Mouse (Mus musculus) urinary bladder, adult 2 months (tissue): Measurements from ENCODE around the gene Bend5. TPM values are rescaled to one million over a fixed set of nuclear protein-coding genes. Genes with fewer than 3 reads are reported as not detected.

ENCODE experiments used
- DNase-seq: peaks from one replicate; pipeline ENCODE4 v3.0.0; 2022; ENCODE audit warnings: low spot score
- polyA plus RNA-seq: library from polyadenylated mRNA; depleted of rRNA; stranded (reverse); fragments of >200 nt; gene quantifications from 2 replicates; pipeline ENCODE4 v1.2.3, GENCODE M21; 2012; rRNA removed

Bend5 gene
- 16.5 and 16.8 TPM in 2 replicates for polyA plus RNA-seq

DNA sequence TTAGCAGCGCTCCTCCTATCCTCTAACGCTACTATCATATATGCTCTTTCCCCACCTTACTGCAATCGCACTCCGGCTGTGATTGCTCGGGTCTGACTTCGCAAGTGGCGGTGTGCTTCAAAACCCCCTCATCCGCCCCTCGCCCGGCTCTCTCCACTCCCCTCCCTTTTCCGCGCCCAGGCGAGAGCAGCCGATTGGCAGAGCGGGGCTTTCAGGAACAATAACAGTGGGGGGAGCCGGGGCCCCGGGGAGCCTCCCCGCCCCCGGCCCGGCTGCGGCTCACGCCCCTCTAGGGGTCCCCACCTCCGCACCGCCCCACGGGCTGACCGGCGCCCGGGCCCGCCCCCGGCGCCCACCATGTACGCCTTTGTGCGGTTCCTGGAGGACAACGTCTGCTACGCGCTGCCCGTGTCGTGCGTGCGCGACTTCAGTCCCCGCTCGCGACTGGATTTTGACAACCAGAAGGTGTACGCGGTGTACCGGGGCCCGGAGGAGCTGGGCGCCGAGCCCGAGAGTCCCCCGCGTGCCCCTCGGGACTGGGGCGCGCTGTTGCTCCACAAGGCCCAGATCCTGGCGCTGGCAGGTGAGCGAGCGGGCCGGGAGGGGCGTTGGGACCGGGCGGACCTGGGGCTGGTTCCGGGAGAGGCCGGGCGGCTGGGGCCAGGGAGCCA, at the start of gene Bend5:
Gene Bend5, plus strand, starts transcription at position 189 of the 671 bp plus-strand sequence.
- peak; percentile 57 for DNase-seq

DNA sequence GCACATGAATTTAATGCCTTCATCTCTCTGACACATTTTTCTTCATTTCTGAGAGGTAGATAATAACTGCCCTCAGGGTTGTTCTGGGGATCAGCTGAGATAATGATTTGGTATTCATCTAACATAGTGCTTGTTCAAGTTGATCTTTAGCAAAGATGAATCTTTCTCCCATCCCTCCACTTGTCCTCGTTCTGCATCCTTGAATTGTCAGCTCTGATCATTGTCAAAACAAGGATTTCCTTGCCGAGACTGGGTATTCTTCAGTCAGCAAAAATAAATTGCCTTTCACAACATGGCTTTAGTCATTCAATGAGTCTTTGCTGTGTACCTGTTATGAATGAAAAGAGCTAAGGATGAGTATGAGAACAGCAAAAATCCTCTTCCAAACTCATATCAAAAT, 47.0 kb upstream of the Bend5 start:
- no peak for DNase-seq

DNA sequence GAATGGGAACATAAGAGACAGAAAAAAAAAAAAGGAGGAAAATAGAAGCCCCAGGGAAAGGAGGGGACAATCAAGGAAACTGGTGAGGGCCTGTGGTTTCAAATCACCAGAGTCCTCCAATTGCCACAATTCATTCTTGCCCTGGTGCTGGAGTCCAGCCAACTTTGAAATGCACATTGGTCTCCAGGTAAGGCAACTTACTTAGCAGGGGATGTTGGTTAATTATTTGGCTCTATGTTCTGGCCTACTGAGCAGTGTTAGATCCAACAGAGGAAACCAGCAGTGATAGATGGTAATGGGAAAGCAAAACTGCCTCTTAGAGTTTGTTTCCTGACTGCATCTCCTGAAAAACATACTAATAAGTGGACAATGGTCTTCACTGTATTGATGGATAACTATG, 37.6 kb upstream of the Bend5 start:
- DNase-seq: no peak

DNA sequence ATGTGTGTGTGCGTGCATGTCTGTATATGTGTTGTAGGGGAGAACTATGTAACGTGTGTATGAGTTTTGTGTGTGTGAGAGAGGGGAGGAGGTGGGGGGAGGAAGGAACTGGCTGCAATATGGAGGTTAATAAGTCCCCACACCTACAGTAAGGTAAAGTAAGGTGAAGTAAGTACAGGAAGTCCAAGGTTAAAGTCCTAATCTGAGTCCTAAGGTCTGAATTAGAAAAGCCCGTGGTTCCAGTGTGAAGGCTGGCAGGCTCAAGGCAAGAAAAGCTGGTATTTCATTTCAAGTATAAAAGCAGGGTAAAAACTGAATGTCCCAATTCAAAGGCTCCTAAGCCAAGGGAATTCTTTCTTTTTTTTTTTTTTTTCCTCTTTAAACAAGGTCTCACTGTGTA, 36.7 kb upstream of the Bend5 start:
- DNase-seq: no peak

DNA sequence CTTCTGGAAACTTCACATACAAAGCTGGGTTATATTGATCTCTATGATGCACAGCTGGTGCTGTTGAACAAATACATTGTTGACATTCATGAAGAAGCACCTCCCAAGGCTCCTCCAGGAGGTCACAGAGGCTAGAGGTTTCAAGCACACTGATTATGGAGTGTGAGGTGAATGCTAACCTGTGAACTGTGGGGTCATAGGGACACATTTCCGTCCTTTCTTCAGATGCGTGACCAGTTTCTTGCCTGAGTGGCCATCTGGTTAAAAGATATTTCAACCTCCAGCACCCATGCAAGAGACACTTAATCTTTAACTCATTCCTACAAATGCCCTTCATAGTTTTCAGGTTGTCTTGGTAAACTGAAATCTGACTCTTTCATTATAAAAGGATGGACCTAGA, 31.7 kb upstream of the Bend5 start:
- no peak for DNase-seq

DNA sequence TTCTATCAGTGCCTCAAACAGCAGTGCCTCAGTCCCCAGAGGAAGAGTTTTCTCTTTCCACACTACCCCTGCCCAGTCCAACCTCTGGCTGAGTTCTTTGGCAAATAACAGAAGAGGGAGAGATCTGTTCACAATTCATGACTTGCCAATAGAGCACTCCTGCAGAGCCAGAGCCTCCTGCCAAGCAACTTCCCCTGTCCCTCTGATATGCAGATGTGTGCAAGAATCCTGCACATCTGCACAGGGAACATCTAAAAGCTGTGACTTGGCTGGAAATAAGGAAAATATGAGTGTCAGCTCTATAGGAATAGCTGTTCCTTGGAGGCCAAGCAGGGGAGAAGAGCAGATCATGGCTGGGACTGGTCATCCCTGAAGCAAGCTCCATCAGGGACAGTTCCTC, 24.1 kb upstream of the Bend5 start:
- no peak for DNase-seq

DNA sequence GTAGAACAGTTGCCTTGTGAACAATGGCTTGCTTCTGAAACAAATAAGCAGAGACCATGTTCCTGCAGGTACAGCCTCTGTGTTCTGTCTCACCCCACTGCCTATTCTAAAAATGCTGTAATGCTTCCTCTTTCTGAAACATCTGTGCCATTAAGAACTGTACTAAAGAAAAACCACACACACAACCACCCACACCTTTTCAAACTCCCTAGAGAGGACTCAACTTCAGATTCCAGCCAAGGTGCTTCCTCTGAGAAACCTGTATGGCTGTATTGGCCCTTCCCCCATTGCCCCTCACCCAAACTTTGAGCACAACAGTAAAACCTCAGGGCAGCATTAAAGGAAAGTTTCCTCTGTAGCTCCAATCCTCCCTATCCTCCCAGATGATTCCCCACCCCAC, 15.0 kb upstream of the Bend5 start:
- DNase-seq: no peak

DNA sequence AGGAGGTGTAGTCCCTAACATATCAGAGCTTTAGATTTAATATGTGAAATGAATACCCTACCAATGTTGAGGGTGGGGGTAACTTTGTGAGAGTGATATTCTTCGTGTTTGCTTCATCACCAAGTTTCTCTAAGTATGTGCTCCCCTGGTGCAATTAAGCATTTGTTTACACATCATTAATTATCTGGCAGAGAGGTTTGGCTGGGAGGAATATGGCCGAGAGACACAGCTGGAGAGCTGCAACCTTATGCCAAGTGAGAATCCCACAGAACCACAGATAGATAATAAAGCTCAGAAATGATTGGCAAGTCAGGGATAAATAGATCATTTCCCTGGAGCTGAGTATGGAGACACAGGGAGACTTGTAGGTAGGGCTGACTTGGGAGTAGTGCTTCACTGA, 14.1 kb upstream of the Bend5 start:
- no peak for DNase-seq

DNA sequence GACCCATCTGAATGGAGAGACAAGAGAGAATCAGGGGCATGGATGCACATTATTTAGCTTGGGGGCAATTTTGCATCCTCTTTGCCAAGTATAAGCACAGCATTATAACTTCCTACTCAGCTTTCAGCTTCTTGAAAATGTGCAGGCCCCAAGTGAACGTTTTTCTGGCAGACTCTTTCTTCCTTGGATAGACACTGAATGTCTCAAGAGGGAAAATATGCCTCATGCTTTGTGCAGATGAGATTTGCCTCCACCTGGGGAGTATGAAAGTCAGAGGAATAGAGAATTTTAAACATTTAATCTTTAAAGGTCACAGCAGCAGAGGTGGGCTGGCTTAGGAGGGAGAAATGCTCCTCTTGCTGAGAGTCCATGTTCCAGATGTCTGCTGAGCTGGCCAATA, 11.6 kb upstream of the Bend5 start:
- DNase-seq: no peak

DNA sequence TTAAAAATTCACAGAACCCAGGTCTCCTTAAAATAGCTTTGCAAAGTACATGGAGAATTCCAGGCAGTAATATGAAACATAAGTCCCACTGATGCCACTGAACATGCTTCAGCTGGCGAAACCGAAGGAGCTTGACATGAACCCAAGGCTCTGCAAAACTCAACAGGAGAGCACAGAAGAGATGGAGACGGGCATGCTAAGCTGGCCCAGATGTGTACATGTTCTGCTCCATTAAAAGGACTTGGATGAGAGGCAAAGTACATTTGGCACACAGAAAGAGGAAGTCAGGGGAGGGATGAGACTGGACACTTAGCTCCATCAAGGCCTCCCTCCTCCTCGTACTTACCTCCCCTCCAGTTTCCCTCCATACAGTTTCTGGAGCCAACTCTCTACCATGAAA, 4.1 kb upstream of the Bend5 start:
- DNase-seq: no peak

DNA sequence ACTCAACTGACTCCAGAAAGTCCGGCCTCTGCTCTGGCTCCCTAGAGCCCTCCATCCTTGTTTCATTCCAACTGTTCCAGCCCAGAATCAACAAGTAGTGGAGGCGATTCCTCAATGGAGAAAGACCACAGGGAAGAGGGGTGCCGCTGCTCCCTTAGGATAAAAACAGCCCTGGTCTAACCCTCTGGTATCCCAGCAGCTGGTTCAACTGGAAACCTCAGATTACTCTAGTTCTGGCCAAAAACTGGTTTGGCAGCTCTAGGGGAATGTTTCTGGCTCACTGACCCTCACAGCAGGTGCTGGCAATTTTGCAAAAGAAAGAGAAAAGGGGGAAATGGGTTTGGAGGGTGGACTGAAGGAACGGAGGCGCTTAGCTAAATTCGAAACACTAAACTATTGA, 407 bp upstream of the Bend5 start:
- DNase-seq: no peak

DNA sequence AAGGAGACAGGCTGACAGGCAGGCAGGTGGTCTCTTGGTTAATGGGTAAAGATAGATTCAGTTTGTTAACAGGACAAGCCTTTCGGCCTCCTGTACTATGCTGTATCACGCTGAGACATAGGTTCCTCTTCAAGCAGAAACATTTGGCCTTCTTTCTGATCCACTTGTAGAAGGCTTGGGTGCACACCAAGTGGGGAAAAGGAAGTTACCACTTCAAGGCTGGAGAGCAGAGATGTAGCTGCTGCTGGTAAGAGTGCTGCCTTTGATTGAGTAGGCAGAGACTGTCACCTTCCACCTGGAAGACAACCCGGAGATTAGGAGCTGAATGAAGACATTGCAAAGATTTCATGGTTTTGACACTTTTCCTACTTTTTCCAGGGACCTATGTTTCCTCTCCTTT, 1.3 kb downstream of the Bend5 start:
- no peak for DNase-seq

DNA sequence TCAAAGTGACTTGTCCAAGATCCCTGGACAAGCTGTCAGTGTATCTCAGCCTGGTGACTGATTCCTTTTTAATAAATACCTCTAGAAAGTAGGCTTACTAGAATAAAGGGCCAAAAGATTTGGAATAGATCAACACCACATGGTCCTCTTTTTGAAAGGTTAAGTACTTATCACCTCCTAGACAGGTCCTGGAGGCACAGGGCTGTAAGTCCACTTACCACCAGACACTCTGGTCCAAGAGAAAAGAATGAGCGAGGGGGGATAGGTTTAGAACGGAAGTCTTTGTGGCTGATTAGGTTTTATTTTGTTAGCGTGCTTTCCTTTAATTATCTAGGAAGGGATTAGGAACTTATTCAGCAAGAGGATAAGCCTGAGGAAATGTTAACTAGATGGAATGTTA, 1.7 kb downstream of the Bend5 start:
- DNase-seq: no peak

DNA sequence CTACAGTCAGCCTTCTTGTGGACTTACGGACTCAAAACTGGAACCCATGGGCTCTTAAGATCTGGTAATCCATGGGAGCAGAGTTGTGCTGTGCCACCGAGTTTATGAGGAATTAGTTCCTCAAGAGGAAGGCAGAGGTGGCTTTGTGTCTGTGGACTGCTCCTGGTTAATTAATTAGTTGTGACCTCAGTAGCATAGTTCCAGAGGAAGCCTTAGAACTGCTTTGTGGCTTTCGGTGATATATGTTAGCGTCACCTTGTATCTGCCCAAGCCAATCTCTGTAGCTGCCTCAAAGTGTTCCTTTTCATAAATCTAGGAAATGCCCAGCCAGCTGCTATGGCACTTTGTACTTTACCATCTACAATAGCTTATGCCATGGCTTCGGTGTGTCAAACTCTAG, 2.9 kb downstream of the Bend5 start:
- DNase-seq: no peak

DNA sequence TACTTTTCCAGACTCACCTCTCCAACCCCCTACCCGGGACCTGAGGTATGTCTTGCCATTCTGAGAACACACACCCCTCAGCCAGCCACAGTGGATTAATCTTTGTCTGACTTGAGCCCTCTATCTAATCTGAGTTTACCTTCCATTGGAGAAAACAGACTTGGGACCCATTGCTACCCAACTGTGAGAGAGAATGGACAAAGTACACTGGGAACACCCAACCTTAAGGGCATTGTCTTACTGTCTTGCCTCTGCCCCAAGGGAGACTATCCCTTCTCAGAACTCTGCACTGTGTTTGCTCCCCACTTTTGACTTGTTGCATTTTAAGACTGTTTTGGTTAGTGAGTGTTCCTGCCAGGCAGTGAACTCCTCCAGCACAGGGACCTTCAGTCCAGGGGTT, 4.7 kb downstream of the Bend5 start:
- no peak for DNase-seq

DNA sequence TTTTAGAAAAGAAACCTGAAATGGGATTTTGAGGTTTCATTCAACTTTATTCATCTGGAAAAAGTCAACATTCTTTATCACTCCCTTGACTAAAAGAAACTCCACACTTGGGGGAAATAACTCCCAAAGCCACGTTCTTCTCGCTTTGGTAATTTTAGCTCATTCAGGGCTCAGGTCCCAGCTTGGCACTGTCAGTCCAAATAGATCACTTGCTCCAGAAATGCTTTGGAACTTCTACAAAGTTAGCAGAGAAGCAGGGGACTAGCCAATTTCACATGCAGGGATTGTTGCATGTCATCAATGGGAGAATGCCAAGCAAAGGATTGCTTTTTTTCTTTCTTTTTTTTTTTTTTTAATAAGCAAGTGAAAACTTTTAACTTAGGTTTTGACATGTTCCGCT, 5.2 kb downstream of the Bend5 start:
- DNase-seq: no peak

DNA sequence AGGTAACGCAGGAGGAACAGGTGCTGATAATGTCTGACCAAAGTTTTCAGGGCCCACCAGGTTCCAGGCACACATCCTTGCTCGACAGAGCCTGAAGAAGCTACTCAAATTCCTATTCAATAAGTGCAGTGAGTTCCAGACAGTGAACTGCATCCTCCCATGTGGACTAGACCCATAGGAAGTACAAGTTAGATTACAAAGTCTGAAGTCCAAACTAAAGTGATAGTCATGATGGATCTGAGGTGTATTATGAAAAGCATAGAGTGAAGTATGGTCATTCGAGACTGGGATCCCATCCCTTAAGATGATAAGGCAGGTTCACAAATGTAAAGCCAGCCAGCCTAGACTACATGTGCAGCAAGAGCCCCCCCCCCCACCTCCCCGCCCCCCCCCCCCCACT, 6.1 kb downstream of the Bend5 start:
- no peak for DNase-seq

DNA sequence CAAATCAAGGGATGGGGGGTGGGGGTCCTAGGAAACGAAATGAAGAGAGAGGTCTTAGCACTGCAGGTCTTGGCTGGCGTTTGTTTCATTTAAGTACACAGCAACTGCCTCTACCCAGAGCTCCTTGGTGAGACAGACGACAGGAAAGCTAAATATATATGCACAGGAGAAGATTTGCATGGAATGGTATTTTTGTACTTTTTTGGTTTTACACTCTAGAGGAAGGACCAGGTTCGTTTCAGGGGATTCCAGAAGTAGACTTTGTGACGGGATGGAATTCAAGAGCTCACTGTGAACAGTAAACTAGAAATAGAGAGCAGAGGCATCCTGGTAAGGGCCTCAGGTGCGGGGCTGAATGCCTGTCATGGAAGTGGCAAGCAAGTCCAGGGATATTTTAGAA, 7.0 kb downstream of the Bend5 start:
- no peak for DNase-seq

DNA sequence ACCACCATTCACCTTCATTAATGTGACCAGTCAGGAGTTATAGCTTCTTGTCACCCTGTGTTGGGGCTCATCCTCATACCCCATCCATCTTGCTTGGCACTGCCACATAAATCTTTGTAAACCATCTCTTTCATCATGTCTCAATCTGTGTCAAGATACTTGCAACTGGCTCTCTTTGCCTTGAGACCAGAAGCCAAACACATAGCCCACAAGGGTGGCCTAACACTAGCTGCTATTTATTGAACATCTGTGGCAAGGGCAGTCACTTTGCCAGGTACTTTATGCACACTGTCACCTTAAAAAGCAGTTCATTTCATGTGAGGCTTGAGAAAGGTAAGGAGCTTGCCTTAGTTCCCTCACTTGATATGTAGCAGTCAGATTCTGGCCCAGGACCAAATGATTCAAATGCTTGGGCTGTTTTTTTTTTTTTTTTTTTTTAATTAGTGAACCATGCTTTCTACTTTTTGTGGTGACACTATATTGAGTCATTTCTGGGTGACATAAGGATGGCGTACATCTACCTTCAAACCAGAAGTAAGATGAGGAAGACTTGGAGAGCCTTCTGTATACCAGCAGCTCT, 9.7 kb downstream of the Bend5 start:
- no peak for DNase-seq

DNA sequence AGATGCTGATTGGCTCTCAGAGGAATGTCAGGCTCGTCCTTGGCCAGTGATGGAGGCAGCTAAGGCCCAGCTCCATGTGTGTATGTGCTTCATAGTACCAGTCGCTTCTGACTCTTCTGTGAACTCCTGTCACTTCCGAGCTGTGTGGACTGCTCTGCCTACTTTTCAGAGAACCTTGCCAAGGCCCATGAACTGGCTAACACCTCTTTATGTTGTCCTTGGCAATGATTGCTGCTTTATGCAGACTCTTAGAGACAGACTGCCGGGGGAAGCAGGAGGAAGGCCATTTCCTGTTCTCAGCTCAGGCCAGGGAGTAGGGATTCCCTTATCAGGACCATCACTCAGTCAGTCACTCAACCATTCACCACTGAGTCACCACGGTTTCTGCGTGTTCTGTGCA, 10.4 kb downstream of the Bend5 start:
- DNase-seq: no peak

DNA sequence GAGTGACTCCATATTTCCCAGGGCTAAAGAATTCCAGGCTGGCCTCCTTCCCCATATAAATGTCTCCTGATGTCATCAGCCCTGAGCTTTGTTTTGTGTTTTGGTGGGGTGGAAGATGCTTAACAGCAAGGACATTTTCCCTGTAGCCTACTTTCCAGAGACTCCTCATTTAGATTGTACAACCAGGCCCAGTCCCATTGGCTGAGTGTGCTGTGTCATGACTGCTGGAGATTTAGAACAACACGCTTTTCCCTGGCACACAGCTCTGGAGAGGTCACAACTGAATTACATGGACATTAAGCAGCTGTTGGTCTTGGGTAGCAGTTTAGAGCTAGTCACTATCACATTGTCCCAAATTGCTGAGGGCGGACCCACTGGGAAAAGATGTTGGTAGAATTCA, 16.4 kb downstream of the Bend5 start:
- DNase-seq: no peak

DNA sequence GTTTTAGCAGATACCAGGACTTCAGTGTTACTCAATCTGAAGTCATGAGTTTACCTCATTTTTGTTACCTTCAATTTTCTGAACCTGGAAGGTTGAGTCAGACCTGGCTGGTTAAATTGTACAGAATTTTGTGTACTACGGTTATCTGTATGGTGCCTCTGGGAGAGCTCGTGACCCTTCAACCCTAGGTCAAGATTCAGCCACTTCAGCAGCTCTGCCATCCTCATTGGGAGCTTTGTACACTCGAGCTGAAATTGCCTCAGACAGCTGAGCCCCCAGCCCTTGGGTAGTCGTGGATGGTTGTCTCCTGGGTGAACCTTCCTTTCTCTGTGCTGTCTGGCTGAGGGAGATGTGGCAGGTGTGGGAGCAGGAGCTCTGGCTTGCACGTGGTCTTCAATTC, 17.2 kb downstream of the Bend5 start:
- DNase-seq: no peak

DNA sequence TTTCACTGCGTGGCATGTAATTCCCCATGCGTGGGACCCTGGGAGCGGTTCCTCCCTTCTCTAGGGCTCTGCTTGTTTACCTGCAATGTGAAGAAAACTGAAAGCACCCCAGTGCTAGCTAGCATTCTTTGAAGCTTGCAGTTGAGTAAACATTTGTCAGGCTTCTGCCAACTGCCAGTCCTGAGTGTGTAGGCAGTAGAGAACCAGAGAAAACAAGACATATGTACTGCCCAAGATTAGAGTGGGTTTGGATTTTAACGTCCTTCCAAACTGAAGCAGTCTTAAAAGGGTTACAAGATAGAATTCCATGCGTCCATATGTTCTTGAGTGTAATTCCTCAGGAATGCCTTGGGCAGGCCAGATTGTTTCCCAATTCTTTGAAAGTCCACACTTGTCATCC, 17.6 kb downstream of the Bend5 start:
- DNase-seq: no peak

DNA sequence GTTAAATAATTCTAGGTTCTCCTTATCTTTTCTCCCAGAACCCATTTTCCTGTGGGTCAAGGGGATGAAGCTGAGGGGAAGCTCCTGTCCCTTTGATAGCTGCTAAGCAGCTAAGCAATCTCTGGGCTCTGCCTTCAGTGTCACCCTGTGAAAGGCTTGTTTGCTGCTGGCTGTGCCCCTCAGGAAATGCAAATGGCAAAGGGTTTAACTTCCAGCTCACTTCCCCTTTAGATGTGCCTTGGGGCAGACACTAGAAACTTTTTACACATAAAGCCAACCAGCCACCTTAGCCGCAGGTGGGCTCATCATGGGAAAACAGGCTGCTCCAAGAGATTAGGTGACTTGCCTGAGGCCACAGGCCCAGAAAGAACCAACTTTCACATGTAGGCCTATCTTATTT, 26.9 kb downstream of the Bend5 start:
- DNase-seq: no peak
